Mouse (Mus musculus) small intestine, adult 2 months (tissue): Measurements from ENCODE around the gene Mroh2a.
A peak's percentile ranks its signal among the peaks of the same experiment; 100 is the strongest.

Experiments used
- CTCF ChIP-seq: fragments of 200-500 bp; IDR thresholded peaks from 2 replicates; pipeline ENCODE4 v1.5.1; 2012; ENCODE audit warnings: low read depth, mild to moderate bottlenecking, control low read depth, inconsistent platforms, low read length, moderate library complexity, mixed read lengths; ENCODE audit not compliant: insufficient replicate concordance, insufficient read length; ENCODE audit errors: extremely low read depth
- POLR2A ChIP-seq: fragments of 200-500 bp; IDR thresholded peaks from 2 replicates; pipeline ENCODE4 v1.6.1; 2012; ENCODE audit warnings: low read depth, mild to moderate bottlenecking, control low read depth, inconsistent platforms, low read length, moderate library complexity

GRCm38 (mm10) chr1:88301121-88302014 is 74.6 kb downstream of the Mroh2a start:
- TF ChIP-seq CTCF = peak; percentile 70; the same call in 1 of the 2 replicates
- no peak for TF ChIP-seq POLR2A
